Mouse (Mus musculus): ENCODE data around the gene Olfr209. TPM values are rescaled to one million over a fixed set of nuclear protein-coding genes. Genes with fewer than 3 reads are reported as not detected.
"Not testable (repeated sequence)": the region's sequence is repeated elsewhere in the genome, so short reads cannot be mapped to it uniquely, and the experiment has no call there.

The Olfr209 gene
- not detected for total RNA-seq (2021)
- long read RNA-seq, experiment 1 = 0 reads
- long read RNA-seq, experiment 2 = 0 reads

GRCm38 (mm10) chr16:59363893-59364292 is at the start of gene Olfr209:
Gene Olfr209 (minus strand): TSS chr16:59363993.
- DNase-seq (ENCODE audit: low spot score in 2 of 2) = no peak

GRCm38 (mm10) chr16:59413475-59413874 is 49.7 kb upstream of the Olfr209 start:
- no peak for DNase-seq (ENCODE audit: low spot score in 2 of 2)

DNA sequence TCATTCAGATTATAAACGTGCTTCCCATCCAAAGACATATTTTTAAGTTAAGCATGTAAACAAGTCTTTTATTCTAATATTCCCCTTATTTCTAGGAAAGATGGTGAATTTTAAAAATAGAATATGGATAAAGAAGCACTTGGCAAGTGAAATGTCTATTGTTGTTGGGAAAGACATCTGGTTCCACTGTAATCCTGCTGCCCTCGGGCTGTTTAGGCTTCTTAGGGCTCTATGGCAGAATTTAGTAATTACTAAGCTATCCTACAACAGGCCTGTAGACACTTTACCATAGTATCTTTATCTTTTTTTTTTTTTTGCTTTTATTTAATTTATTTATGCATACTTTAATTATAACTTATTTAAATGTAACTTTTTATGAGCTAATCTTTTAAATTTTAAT is 46.0 kb upstream of the Olfr209 start:
- DNase-seq (ENCODE audit: low spot score in 2 of 2) = no peak

GRCm38 (mm10) chr16:59409341-59409748 is 45.6 kb upstream of the Olfr209 start:
- no peak for DNase-seq (ENCODE audit: low spot score in 2 of 2)

- no peak for DNase-seq (ENCODE audit: low spot score in 2 of 2)
These were observed 43.2 kb upstream of the Olfr209 start, which contains the start of gene Gabrr3 for GRCm38 (mm10) chr16:59407032-59407431. Gene Gabrr3 (plus strand): TSS chr16:59407332.

DNA sequence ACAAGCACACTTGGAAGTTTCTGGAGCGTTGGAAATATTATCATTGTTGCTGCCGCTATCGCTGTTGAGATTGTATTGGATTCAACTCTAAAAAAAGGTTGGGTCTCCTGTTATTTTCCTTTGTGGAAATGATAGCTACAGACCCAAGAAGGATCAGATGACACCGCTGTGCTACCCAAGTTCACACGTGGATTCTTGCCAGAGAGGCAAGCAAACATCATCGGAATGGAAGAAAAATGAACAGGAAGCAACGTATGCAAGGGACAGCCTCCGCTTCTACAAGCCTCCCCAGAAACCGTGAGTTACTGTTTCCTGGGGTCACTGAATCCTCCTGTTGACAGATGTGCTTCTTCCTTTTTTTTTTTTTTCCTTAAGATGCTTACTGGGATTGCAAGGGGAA is 41.0 kb upstream of the Olfr209 start:
- no peak for DNase-seq (ENCODE audit: low spot score in 2 of 2)

DNA sequence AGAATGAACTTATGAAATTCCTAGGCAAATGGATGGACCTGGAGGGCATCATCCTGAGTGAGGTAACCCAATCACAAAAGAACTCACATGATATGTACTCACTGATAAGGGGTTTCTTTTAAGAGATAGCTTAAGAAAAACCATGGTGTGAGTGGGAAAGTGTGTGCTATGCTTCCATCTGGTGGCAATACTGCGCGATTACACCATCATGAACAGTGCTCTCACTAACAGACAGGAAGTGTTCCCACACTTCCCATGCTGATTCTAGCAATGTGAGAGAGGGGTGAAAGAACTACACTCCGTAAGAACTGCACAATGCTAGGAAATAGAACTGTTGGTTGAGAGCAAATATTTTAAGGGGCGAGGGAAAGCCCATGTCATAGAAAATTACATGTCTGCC is 39.9 kb upstream of the Olfr209 start:
- DNase-seq (ENCODE audit: low spot score in 2 of 2) = no peak

- DNase-seq (ENCODE audit: low spot score in 2 of 2) = no peak
These were observed 38.2 kb upstream of the Olfr209 start for GRCm38 (mm10) chr16:59401985-59402384.

GRCm38 (mm10) chr16:59401102-59401501 is 37.3 kb upstream of the Olfr209 start:
- no peak for DNase-seq (ENCODE audit: low spot score in 2 of 2)

- DNase-seq (ENCODE audit: low spot score in 2 of 2) = no peak
These were observed 29.5 kb upstream of the Olfr209 start for GRCm38 (mm10) chr16:59393300-59393699.

GRCm38 (mm10) chr16:59349146-59349545 is 14.6 kb downstream of the Olfr209 start, which contains the start of gene Olfr206:
Gene Olfr206 (minus strand): TSS chr16:59349246.
- DNase-seq (ENCODE audit: low spot score in 2 of 2) = no peak

DNA sequence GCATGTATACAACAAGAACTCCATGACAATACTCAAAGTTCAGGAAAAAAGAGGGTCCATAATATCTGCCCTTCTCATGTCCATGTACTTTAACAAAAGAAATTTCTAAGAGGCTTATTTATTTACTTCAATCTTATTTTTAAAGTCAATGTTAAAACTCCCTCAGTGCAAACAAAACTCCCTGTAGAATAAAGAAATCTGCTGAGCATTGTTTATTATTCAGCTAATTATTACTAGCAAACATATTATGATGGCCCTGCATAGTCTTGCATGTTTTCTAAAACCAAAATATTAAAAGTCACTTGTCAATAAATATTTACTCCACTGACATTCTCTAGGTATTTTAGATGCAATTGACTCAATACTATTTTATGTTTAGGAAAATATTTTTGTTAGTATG is 32.8 kb downstream of the Olfr209 start, which contains the start of gene Olfr205:
TSS of gene Olfr205 (minus strand) at position 101 of the 400 bp plus-strand sequence.
- DNase-seq (ENCODE audit: low spot score in 2 of 2) = no peak

DNA sequence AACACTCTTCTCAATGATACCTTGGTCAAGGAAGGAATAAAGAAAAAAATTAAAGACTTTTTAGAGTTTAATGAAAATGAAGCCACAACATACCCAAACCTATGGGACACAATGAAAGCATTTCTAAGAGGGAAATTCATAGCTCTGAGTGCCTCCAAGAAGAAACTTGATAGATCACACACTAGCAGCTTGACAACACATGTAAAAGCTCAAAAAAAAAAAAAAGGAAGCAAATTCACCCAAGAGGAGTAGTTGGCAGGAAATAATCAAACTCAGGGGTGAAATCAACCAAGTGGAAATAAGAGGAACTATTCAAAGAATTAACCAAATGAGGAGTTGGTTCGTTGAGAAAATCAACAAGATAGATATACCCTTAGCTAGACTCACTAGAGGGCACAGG is 40.5 kb downstream of the Olfr209 start:
- DNase-seq (ENCODE audit: low spot score in 2 of 2) = not testable (repeated sequence)

- DNase-seq (ENCODE audit: low spot score in 2 of 2) = no peak
These were observed 45.6 kb downstream of the Olfr209 start, which contains the start of gene Olfr204 for GRCm38 (mm10) chr16:59318148-59318547. Gene Olfr204 (minus strand): TSS chr16:59318248.

Other genes starting within 250 kb of the Olfr209 start
- not detected for gene Olfr194, start 242.9 kb downstream of the Olfr209 start, total RNA-seq (2021)
- not detected for gene Olfr195, start 216.9 kb downstream of the Olfr209 start, total RNA-seq (2021)
- not detected for gene Olfr196, start 193.5 kb downstream of the Olfr209 start, total RNA-seq (2021)
- not detected for gene Olfr198, start 160.5 kb downstream of the Olfr209 start, total RNA-seq (2021)
- not detected for gene Olfr199, start 144.2 kb downstream of the Olfr209 start, total RNA-seq (2021)
- gene Olfr201, start 91.4 kb downstream of the Olfr209 start, total RNA-seq (2021) = not detected
- not detected for gene Olfr202, start 77.2 kb downstream of the Olfr209 start, total RNA-seq (2021)
- not detected for gene Olfr203, start 65.1 kb downstream of the Olfr209 start, total RNA-seq (2021)
- not detected for gene Olfr204, start 45.7 kb downstream of the Olfr209 start, total RNA-seq (2021)
- gene Olfr205, start 32.9 kb downstream of the Olfr209 start, total RNA-seq (2021) = not detected
- not detected for gene Olfr206, start 14.7 kb downstream of the Olfr209 start, total RNA-seq (2021)
- not detected for gene Gabrr3, start 43.3 kb upstream of the Olfr209 start, total RNA-seq (2021)
- gene Riox2, start 107.8 kb upstream of the Olfr209 start, total RNA-seq (2021) = 10 to 100 TPM; 10.3 to 10.8 TPM
- gene Crybg3, start 237.0 kb upstream of the Olfr209 start, total RNA-seq (2021) = 10 to 100 TPM; 35.7 to 36.8 TPM